Mouse (Mus musculus) natural killer cell, adult 2 months (primary cell): ENCODE data around the gene Rtl10.
"Not testable (repeated sequence)": the region's sequence is repeated elsewhere in the genome, so short reads cannot be mapped to it uniquely, and the experiment has no call there.

Experiments used
- DNase-seq, 2 experiments: peaks; one replicate each; pipeline ENCODE4 v3.0.0; 2022; ENCODE audit warnings: low spot score in 2 of 2

Gene Rtl10

GRCm38 (mm10) chr16:18482431-18482830 is 16.3 kb upstream of the Rtl10 start:
- DNase-seq: no peak

- no peak for DNase-seq
Observed at GRCm38 (mm10) chr16:18483839-18484238, 14.9 kb upstream of the Rtl10 start.

GRCm38 (mm10) chr16:18484386-18484785 is 14.3 kb upstream of the Rtl10 start:
- DNase-seq: no peak

GRCm38 (mm10) chr16:18484794-18485435 is 13.8 kb upstream of the Rtl10 start:
- no peak for DNase-seq

GRCm38 (mm10) chr16:18486126-18486525 is 12.6 kb upstream of the Rtl10 start:
- no peak for DNase-seq

GRCm38 (mm10) chr16:18490281-18490680 is 8.4 kb upstream of the Rtl10 start:
- no peak for DNase-seq

GRCm38 (mm10) chr16:18490894-18491293 is 7.8 kb upstream of the Rtl10 start:
- no peak for DNase-seq

- DNase-seq: peak in 1 of 2 experiments; percentile 41
Observed at GRCm38 (mm10) chr16:18497865-18498515, 711 bp upstream of the Rtl10 start.

- peak in 1 of 2 experiments; percentile 11 for DNase-seq
Observed at GRCm38 (mm10) chr16:18498996-18499395, 295 bp downstream of the Rtl10 start.

- DNase-seq: no peak
Observed at GRCm38 (mm10) chr16:18501531-18501930, 2.8 kb downstream of the Rtl10 start.

- no peak for DNase-seq
Observed at GRCm38 (mm10) chr16:18503566-18504342, 5.1 kb downstream of the Rtl10 start.

GRCm38 (mm10) chr16:18506524-18507199 is 8.0 kb downstream of the Rtl10 start:
- no peak for DNase-seq

GRCm38 (mm10) chr16:18507200-18507549 is 8.5 kb downstream of the Rtl10 start:
- DNase-seq: no peak

- no peak for DNase-seq
Observed at GRCm38 (mm10) chr16:18511741-18512140, 13.0 kb downstream of the Rtl10 start.

- DNase-seq: no peak
Observed at GRCm38 (mm10) chr16:18513508-18513907, 14.8 kb downstream of the Rtl10 start.

- no peak for DNase-seq
Observed at GRCm38 (mm10) chr16:18518091-18518490, 19.4 kb downstream of the Rtl10 start.

GRCm38 (mm10) chr16:18523563-18524245 is 25.0 kb downstream of the Rtl10 start:
- no peak for DNase-seq

GRCm38 (mm10) chr16:18528656-18529055 is 30.0 kb downstream of the Rtl10 start:
- DNase-seq: no peak

GRCm38 (mm10) chr16:18533061-18533460 is 34.4 kb downstream of the Rtl10 start:
- not testable (repeated sequence) for DNase-seq

- DNase-seq: no peak
Observed at GRCm38 (mm10) chr16:18537407-18537990, 38.8 kb downstream of the Rtl10 start.

- DNase-seq: no peak
Observed at GRCm38 (mm10) chr16:18539281-18539680, 40.6 kb downstream of the Rtl10 start.
